Mouse (Mus musculus) activated CD4-positive, CD25-positive, alpha-beta regulatory T cell, adult 4 months (primary cell): ENCODE results near the gene Gm45208. TPM values are rescaled to one million over a fixed set of nuclear protein-coding genes. Genes with fewer than 3 reads are reported as not detected.
"Not testable (repeated sequence)": the region's sequence is repeated elsewhere in the genome, so short reads cannot be mapped to it uniquely, and the experiment has no call there.

ENCODE experiments used
- ATAC-seq: one replicate; pipeline ENCODE4 v1.8.0; 2017
- polyA plus RNA-seq, 2 experiments: library from polyadenylated mRNA; unstranded; fragments of 100-300 nt; shearing (Covaris generic); gene quantifications; one replicate each; pipeline ENCODE4 v1.2.1; 2017

Gene Gm45208
- polyA plus RNA-seq = not detected

DNA sequence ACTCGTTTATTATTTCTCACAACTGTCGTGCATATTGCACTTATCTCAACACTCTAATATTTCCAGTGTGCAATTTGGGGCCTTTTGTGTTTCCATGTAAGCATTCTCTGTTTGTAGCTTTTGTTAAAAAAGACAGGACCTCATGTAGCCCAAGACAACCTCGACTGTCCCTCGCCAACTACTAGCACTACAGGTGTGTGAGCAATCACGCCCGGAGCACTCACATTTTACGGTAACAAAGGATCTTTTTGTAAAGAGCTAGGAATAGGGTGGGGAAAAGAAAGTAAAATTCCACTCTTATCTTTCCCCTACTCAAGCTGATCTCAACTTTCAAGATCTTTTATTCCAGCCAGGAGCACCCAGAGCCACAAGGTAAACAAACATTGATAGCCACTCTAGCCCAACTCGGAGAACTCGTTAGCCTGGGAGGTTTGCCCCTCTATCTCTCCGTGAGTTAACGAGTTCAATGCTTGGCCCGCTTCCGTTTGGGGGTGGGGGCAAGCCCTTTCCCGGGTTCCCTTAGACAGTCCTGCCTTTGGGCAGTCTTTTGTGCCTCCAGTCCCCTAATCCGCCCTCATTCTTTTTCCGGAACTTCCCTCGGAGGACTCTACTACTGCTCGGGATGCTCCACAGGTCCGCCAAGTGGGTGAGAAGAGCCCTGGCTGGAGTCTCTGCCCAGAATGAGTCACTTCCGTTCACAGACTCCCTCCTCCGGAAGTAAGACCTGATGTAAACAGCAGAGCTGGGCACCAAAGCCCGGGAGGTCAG lies at the start of gene Gm45208:
Gm45208 (plus strand) TSS at position 732 of the 768 bp plus-strand sequence.
- peak; percentile 83 for ATAC-seq

GRCm38 (mm10) chrX:7672739-7673138 lies 49.3 kb upstream of the Gm45208 start:
- no peak for ATAC-seq

DNA sequence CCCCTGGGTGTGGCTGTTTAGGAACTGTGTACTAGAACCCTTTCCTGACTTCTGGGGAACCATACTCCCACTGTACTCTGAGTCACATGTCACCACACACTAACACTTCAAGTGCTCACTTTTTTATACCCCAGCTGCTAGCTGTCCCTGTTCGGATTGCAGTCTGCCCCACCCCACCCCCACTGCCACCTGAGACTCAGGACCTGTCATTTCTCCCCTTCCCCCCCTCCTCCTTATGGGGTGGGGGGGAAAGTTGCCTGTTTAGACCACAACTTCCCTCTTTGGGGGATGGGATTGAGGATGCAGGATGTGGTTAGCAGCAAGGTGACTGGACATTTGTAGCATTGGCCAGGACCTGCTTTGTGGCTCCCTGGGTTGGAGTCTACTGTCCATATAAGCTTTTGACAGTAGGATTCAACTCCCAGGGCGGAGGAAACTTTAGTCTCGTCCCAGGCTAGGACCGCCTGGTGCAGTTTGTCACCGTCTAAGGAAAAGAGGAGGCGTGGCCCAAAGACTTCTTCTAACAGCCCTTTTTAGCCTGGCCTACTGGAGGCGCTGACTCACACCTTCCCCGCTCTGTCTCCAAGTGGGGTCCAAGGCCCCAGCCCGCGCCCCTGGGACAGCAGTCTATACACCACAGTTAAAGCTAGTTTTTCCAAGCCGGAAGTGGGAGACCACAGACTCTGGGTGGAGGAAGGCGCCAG lies 48.3 kb upstream of the Gm45208 start:
- peak; percentile 24 for ATAC-seq

GRCm38 (mm10) chrX:7674284-7675000 lies 47.6 kb upstream of the Gm45208 start:
- peak; percentile 19 for ATAC-seq

- no peak for ATAC-seq
Observed at GRCm38 (mm10) chrX:7675001-7675380, 47.1 kb upstream of the Gm45208 start.

DNA sequence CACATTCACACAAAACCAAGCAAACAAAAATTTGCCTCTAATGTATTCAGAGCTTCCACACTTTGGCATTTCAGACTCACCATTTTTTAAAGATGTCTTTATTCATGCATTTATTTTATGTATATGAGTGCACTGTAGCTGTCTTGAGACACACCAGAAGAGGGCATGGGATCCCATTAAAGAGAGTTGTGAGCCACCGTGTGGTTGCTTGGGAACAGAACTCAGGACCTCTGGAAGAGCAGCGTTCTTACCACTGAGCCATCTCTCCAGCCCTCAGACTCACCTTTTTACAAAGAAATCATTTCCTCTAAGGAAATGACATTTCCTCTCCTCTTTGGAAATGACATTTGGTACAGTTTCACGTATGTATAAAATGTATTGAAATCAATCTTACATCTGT lies 43.1 kb upstream of the Gm45208 start:
- no peak for ATAC-seq

- peak; percentile 94 for ATAC-seq
Observed at GRCm38 (mm10) chrX:7679405-7680056, 42.5 kb upstream of the Gm45208 start.

DNA sequence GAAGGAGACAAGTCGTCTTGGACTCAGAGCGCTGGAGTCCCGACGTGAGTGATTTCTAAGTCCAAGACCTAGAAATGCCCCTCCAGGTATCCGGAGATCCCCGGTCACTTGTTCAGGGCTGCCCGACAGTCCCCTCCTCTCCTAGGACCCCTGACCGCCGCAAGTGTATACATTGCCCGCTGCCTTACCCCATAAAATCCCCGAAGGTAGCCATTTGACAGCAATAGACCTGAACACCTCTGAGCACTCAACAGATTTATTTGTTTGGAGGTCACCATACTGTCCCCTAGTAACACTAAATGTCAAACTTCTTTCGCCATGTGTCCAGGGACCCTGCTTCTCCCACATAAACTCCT lies 42.0 kb upstream of the Gm45208 start:
- no peak for ATAC-seq

- ATAC-seq = no peak
Observed at GRCm38 (mm10) chrX:7680864-7681263, 41.2 kb upstream of the Gm45208 start, which contains the start of gene Magix. Gene Magix, minus strand, starts transcription at chrX:7681251.

DNA sequence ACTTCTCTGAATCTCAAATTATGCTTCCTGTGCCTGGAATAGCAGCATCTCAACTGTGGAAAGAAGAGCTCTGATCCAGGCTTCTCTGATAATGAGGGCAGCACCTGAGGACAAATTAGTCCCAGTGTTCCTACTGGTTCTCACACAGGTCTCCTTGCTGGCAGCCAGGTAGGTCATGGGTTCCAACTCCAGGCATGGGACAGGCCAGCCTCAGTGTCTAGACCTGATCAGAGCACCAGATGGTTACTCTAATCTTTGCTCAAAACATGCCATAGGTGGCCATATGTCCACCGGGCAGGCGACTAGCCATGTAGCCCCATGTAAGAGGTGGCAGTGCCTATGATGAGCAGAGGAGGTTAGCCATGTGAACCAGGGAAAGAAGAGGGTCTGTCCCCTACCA lies 33.7 kb upstream of the Gm45208 start:
- no peak for ATAC-seq

- no peak for ATAC-seq
Observed at GRCm38 (mm10) chrX:7690486-7690885, 31.6 kb upstream of the Gm45208 start.

GRCm38 (mm10) chrX:7692862-7693261 lies 29.2 kb upstream of the Gm45208 start:
- peak; percentile 51 for ATAC-seq

GRCm38 (mm10) chrX:7696520-7696919 lies 25.5 kb upstream of the Gm45208 start:
- no peak for ATAC-seq

- ATAC-seq = peak; percentile 93
Observed at GRCm38 (mm10) chrX:7696954-7697381, 25.1 kb upstream of the Gm45208 start, which contains the start of gene Gpkow. Gene Gpkow, plus strand, starts transcription at chrX:7697131.

DNA sequence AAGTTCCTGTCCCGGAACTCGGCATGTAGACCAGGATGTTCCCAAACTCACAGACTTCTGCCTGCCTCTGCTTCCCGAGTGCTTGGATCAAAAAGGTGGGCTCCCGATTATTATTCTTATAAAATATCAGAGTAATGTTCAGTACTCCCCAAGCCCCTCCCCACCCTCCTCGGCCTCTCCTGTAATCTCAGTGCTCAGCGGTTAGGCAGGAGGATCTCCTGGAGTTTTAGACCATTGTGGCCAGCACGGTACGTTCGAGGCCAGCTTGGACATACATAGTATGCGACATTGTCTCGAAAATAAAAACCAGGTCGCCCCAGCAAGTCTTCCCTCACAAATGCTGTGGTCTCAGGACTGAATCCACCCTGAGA lies 8.3 kb upstream of the Gm45208 start:
- not testable (repeated sequence) for ATAC-seq

DNA sequence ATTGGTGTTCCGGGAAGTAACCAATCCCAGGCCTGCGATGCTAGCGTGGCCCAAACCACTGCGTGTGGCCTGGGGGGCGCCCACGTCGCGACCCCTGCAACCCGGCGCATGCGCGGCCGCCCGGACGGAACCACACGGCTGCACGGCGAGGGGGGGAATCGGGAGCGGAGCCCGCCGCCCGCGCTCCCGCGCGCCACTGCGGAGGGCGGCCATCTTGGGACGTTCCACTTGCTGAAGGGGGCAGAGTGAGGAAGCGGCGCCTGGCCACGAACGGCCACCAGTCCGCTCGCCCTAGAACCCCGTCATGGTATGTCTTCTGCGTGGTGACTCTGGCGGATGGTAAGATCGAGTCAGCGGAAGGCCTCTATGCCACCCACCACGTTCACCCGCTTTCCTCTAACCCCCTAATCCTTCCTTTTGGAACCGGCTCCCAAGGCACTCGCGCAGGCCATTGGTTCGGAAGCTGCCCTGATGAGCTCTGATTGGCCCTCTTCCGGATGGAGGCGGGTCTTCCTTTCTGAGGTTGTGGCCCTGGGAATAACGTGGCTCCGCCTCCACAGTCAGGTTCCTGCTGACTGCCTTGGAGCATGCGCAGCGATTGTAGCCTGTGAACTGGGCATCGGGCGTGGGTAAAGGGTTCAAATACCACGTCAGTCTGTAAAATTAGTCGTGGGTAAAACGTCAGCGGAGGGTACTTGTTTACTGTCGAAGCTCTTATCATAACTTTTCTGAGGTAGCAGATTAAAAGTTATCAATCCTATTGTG lies 7.7 kb upstream of the Gm45208 start, which contains the start of gene Wdr45:
Wdr45 (plus strand) TSS at position 199 of the 765 bp plus-strand sequence.
- peak; percentile 96 for ATAC-seq

- not testable (repeated sequence) for ATAC-seq
Observed at GRCm38 (mm10) chrX:7716058-7716457, 6.0 kb upstream of the Gm45208 start.

- ATAC-seq = no peak
Observed at GRCm38 (mm10) chrX:7722282-7722611, 202 bp downstream of the Gm45208 start.

DNA sequence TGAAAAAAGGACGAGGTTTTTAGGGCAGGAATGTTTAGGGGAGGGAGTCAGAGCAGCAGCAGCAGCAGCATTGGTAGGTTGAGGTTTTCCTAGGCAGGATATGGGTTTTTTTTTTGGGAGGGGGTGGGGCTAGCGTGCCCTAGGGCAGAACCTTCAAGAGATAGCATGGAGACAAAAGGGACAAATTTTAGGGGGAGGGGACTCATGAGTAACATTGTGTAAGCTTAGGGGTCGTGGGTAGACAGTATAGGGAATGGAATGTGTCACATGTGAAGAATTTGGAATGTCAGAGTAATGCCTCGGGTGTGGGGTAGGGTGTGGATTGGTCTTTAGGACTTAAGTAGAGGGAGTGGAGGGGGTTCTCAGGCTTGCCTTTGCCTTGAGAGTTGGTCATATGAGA lies 646 bp downstream of the Gm45208 start:
- no peak for ATAC-seq

GRCm38 (mm10) chrX:7724135-7724534 lies 2.1 kb downstream of the Gm45208 start:
- ATAC-seq = no peak

DNA sequence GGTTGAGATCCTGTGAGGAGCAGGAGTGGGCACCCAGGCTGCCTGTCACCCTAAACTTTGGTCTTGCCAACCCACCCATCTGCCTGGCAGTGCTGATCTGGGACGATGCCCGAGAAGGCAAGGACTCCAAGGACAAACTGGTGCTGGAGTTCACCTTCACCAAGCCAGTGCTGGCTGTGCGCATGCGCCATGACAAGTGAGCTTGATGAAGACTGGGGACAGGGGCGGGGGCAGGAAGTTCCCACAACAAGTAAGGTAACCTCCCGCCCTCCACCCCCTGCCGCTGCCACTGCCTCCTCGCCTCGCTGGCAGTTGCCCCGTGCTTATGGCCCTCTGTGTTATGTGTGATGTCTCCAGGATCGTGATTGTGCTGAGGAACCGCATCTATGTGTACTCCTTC lies 3.8 kb downstream of the Gm45208 start:
- no peak for ATAC-seq

DNA sequence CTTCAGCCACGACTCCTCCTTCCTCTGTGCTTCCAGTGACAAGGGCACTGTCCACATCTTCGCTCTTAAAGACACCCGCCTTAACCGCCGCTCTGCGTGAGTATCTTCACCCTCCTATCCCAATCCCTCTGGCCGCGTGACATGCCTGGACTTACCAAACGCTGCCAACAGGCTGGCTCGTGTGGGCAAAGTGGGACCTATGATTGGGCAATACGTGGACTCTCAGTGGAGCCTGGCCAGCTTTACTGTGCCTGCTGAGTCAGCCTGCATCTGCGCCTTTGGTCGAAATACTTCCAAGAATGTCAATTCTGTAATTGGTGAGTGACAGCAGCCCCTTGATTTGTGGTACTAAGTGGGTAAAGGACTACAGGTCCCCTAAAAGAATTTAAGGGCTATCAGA lies 5.1 kb downstream of the Gm45208 start:
- ATAC-seq = no peak
